In the genomic region with DNA sequence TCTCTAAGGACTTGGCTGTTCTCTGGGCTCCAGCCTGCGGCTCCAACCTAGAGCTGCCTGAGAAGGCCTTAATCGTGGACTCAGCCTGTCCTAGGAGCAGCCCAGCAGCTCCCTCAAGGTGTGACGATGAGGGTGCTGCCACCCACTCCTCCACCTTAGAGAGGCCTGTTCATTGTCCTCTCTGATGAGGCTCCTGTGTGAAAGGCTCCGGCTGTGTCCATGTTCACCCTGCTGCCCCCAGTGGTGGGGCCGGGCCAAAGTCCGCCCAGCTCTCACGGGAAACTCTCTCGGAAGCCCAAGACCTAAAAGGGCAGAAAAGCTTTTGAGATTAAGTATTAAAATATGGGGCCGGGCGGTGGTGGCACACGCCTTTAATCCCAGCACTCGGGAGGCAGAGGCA, we compare ENCODE assay signal across 7 mouse cellular contexts. TPM values are rescaled to one million over a fixed set of nuclear protein-coding genes. Genes with fewer than 3 reads are reported as not detected.
A peak's percentile ranks its signal among the peaks of the same experiment; 100 is the strongest.
DNase-seq lines count a peak whose midpoint lies in the region; ATAC-seq lines count a peak whose summit lies in the region.

No protein-coding gene starts in this region.

- H3K4me3 ChIP-seq in hindbrain, embryonic 16.5 days (ENCODE audit: low read length) = no peak overlapping the region

- H3K4me2 ChIP-seq in hindbrain, embryonic 16.5 days (ENCODE audit: low read length) = no peak overlapping the region

- H3K36me3 ChIP-seq in hindbrain, embryonic 16.5 days (ENCODE audit: control insufficient read depth, insufficient read depth, low read length) = no peaks in the 10 kb centered on the region

- DNase-seq in ovary, postnatal 36 days (ENCODE audit: low spot score) = peak; percentile 61
- no peak for DNase-seq in ovary, adult 18-20 months (ENCODE audit: low spot score)
- DNase-seq in gastrocnemius, postnatal 25 days = peak; percentile 62
- peak; percentile 85 for DNase-seq in kidney, postnatal 10 days
- no peak for DNase-seq in frontal cortex, adult 2 months (ENCODE audit: extremely low spot score in 1 of 2, low spot score in 1 of 2)

- no peak overlapping the region for H3K27ac ChIP-seq in hindbrain, embryonic 16.5 days (ENCODE audit: low read depth, low read length)

- H3K9ac ChIP-seq in hindbrain, embryonic 16.5 days (ENCODE audit: low read depth, low read length) = no peak overlapping the region

- no peaks in the 10 kb centered on the region for H3K9me3 ChIP-seq in hindbrain, embryonic 16.5 days (ENCODE audit: control insufficient read depth, low read length)

- no peaks in the 10 kb centered on the region for H3K27me3 ChIP-seq in hindbrain, embryonic 16.5 days (replicated peaks; ENCODE audit: control insufficient read depth, insufficient read depth, low read length)

- H3K4me1 ChIP-seq in hindbrain, embryonic 16.5 days (ENCODE audit: control insufficient read depth, insufficient read depth, low read depth, low read length) = peaks cover 21% of the 10 kb centered on the region

- peak; percentile 59 for ATAC-seq in megakaryocyte progenitor cell, adult 5-6 weeks (replicated peaks; ENCODE audit: poor library complexity)
- no peak for ATAC-seq in hindbrain, embryonic 16.5 days

- 51% methylated on average over 12 of the region's 12 CpGs for WGBS in hindbrain, embryonic 16.5 days

RNA-seq across cellular contexts. Expression of gene Scyl1, which starts 48.3 kb away (rescaled TPM):
- total RNA-seq in gastrocnemius, postnatal 25 days (2021) = 10 to 100 TPM; 62.2 to 62.8 TPM
- 15.7 and 19.9 TPM in 2 replicates for total RNA-seq in megakaryocyte progenitor cell, adult 5-6 weeks (2015)
- 23.9 and 28.2 TPM in 2 replicates for total RNA-seq in megakaryocyte progenitor cell, adult 5-6 weeks (2017)
- polyA plus RNA-seq in hindbrain, embryonic 16.5 days (2015; fragmentation: Nextera tagmentation; extraction: Ambion mirVana) = 83.2 and 93.9 TPM in 2 replicates
- 111 and 120 TPM in 2 replicates for polyA plus RNA-seq in frontal cortex, adult 2 months (2012; rRNA removed)

RNA-seq across cellular contexts. Expression of gene Frmd8, which starts 55.5 kb away (rescaled TPM):
- 1 to 10 TPM; 3.7 to 6.4 TPM for total RNA-seq in gastrocnemius, postnatal 25 days (2021)
- total RNA-seq in megakaryocyte progenitor cell, adult 5-6 weeks (2015) = 15.7 and 16.3 TPM in 2 replicates
- 16.2 and 17.7 TPM in 2 replicates for total RNA-seq in megakaryocyte progenitor cell, adult 5-6 weeks (2017)
- polyA plus RNA-seq in hindbrain, embryonic 16.5 days (2015; fragmentation: Nextera tagmentation; extraction: Ambion mirVana) = 18.1 and 20.1 TPM in 2 replicates
- 13.1 and 15.6 TPM in 2 replicates for polyA plus RNA-seq in frontal cortex, adult 2 months (2012; rRNA removed)

RNA-seq across cellular contexts. Expression of gene Slc25a45, which starts 58.1 kb away (rescaled TPM):
- total RNA-seq in gastrocnemius, postnatal 25 days (2021) = 1 to 10 TPM in 1 of 2 experiments, under 1 TPM in 1; 0.59 to 1.3 TPM
- 28.7 and 30.5 TPM in 2 replicates for total RNA-seq in megakaryocyte progenitor cell, adult 5-6 weeks (2015)
- 30.2 and 39.5 TPM in 2 replicates for total RNA-seq in megakaryocyte progenitor cell, adult 5-6 weeks (2017)
- 2.2 and 2.6 TPM in 2 replicates for polyA plus RNA-seq in hindbrain, embryonic 16.5 days (2015; fragmentation: Nextera tagmentation; extraction: Ambion mirVana)
- 7.8 and 8.7 TPM in 2 replicates for polyA plus RNA-seq in frontal cortex, adult 2 months (2012; rRNA removed)

Comparison
In these comparisons a context has a peak if more than half of its experiments do, and no peak if none do; other contexts are left out.
1. DNase-seq: peak in ovary, postnatal 36 days (single experiment), gastrocnemius, postnatal 25 days (single experiment) and kidney, postnatal 10 days (single experiment); none in ovary, adult 18-20 months (single experiment) and frontal cortex, adult 2 months (0 of 2).
2. RNA of gene Slc25a45, which starts 58.1 kb away (total RNA-seq): 28.7 to 39.5 TPM in megakaryocyte progenitor cell, adult 5-6 weeks; 0.59 to 1.3 TPM in gastrocnemius, postnatal 25 days; every median in the first group is over 10 times any median in the second.